Mouse (Mus musculus) skeletal muscle tissue, postnatal 0 days (tissue): Measurements from ENCODE around the gene Fndc7. TPM values are rescaled to one million over a fixed set of nuclear protein-coding genes. Genes with fewer than 3 reads are reported as not detected.

ENCODE experiments used
- polyA plus RNA-seq: library from polyadenylated mRNA; unstranded; fragments of >200 nt; fragmentation: Nextera tagmentation; extraction: Ambion mirVana; gene quantifications from 2 replicates; pipeline ENCODE4 v1.2.1, GENCODE M21; 2015

Fndc7 gene
- 0.41 and 0.62 TPM in 2 replicates for polyA plus RNA-seq

GRCm38 (mm10) chr3:108889908-108890307 lies at the start of gene Fndc7:
TSS of gene Fndc7 (minus strand) at chr3:108890008.

GRCm38 (mm10) chr3:108939573-108939972 lies 49.8 kb upstream of the Fndc7 start, which contains the start of gene Henmt1:
TSS of gene Henmt1 (plus strand) at chr3:108939873.

GRCm38 (mm10) chr3:108911548-108912413 lies 22.0 kb upstream of the Fndc7 start, which contains the start of gene Prpf38b:
TSS of gene Prpf38b (minus strand) at chr3:108911727.

GRCm38 (mm10) chr3:108840000-108840715 lies 49.6 kb downstream of the Fndc7 start, which contains the start of gene Stxbp3:
TSS of gene Stxbp3 (minus strand) at chr3:108840526.

Other genes starting within 250 kb of the Fndc7 start
- gene Clcc1, start 236.1 kb downstream of the Fndc7 start, polyA plus RNA-seq: 42.2 and 47.0 TPM in 2 replicates
- 36.4 and 38.4 TPM in 2 replicates for gene Gpsm2, start 167.7 kb downstream of the Fndc7 start, polyA plus RNA-seq
- gene Aknad1, start 150.3 kb downstream of the Fndc7 start, polyA plus RNA-seq: 0.73 and 0.81 TPM in 2 replicates
- gene Stxbp3, start 49.5 kb downstream of the Fndc7 start, polyA plus RNA-seq: 33.5 and 37.0 TPM in 2 replicates
- 34.4 and 37.8 TPM in 2 replicates for gene Prpf38b, start 21.7 kb upstream of the Fndc7 start, polyA plus RNA-seq
- gene Henmt1, start 49.9 kb upstream of the Fndc7 start, polyA plus RNA-seq: 0.09 TPM in 1 of 2 replicates, not detected in the other
- gene Gm9857, start 50.4 kb upstream of the Fndc7 start, polyA plus RNA-seq: not detected in 2 replicates
- gene Fam102b, start 137.6 kb upstream of the Fndc7 start, polyA plus RNA-seq: 8.9 and 9.0 TPM in 2 replicates
- not detected in 2 replicates for gene Slc25a54, start 190.5 kb upstream of the Fndc7 start, polyA plus RNA-seq
- 42.2 and 43.6 TPM in 2 replicates for gene Slc25a24, start 233.1 kb upstream of the Fndc7 start, polyA plus RNA-seq